ENCODE assay signal across 12 mouse cellular contexts in the genomic region with DNA sequence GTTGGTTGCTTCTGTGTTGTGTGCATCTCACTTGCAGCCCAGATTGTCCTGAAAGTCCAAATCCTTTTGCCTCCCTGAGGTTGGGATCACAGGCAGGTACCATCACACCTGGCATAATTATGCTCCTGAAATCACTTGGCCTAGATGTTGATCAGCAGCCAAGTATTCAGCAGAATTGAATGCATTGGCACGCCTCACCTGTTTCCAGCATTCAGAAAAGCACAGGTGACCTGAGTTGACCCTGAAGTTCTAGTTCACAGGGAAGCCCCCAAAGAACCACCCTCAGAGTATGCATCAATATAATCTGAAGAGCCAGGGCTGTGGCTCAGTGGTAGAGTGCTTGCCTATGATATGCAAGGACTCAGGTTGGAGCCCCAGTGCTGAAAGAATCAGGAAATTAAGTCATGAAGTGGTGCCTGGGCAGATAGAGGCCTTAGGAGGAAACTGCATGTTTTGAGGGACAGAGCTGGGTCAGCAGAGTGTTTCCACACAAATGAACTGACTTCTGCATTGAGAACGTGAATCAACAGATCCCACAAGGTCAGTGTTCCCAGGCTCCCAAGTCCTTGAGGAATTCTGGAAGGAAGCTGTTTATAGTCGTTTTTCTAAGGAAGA. TPM values are rescaled to one million over a fixed set of nuclear protein-coding genes. Genes with fewer than 3 reads are reported as not detected.
DNase-seq lines count a peak whose midpoint lies in the region; ATAC-seq lines count a peak whose summit lies in the region.
"Had no signal": no experiment of that assay in that cellular context is flagged by ENCODE, and none has a peak within 500 bp of the region (broad histone marks: within the 10 kb centered on the region; RNA-seq: fewer than 3 reads in every experiment).

No protein-coding gene starts in this region.

- peak; percentile 45 for DNase-seq in kidney, adult 18-20 months
- DNase-seq in thymus, postnatal 4 days, result peak; percentile 15
- DNase-seq in thymus, postnatal 10 days (ENCODE audit: low spot score in 2 of 2), result no peak
- DNase-seq in liver, embryonic 11.5 days (ENCODE audit: low spot score), result no peak
- no peak for DNase-seq in embryo, embryonic 10 days (ENCODE audit: low spot score)
- no peak for DNase-seq in layer of hippocampus, adult 9-10 months (ENCODE audit: low spot score)
- DNase-seq: cerebellum, adult 9-10 months; lung, embryonic 14.5 days; right cerebral cortex, postnatal 14 days had no signal

- 66% methylated on average over 3 of the region's 3 CpGs for WGBS in kidney, embryonic 15.5 days
- 57% methylated on average over 3 of the region's 3 CpGs for WGBS in liver, embryonic 11.5 days

- H3K4me1 ChIP-seq in kidney, embryonic 15.5 days, result no peaks in the 10 kb centered on the region
- H3K4me1 ChIP-seq in liver, embryonic 11.5 days (replicated peaks; ENCODE audit: control insufficient read depth, insufficient read depth, low read length), result no peaks in the 10 kb centered on the region

- ATAC-seq in kidney, embryonic 15.5 days (replicated peaks; ENCODE audit: low FRiP score), result no peak
- 0 out of 2 replicates have a peak, but pooled peaks have one; percentile 9 for ATAC-seq in liver, embryonic 11.5 days (replicated peaks; ENCODE audit: low FRiP score)

- no peaks in the 10 kb centered on the region for H3K27me3 ChIP-seq in kidney, embryonic 15.5 days
- no peaks in the 10 kb centered on the region for H3K27me3 ChIP-seq in liver, embryonic 11.5 days (replicated peaks; ENCODE audit: control insufficient read depth, insufficient read depth, low read length)

- no peaks in the 10 kb centered on the region for H3K36me3 ChIP-seq in kidney, embryonic 15.5 days
- H3K36me3 ChIP-seq in liver, embryonic 11.5 days (ENCODE audit: control insufficient read depth, insufficient read depth, low read length), result no peaks in the 10 kb centered on the region
- H3K36me3 ChIP-seq: G1E had no signal

- H3K4me3 ChIP-seq in kidney, embryonic 15.5 days (replicated peaks), result no peak overlapping the region
- H3K4me3 ChIP-seq in liver, embryonic 11.5 days (ENCODE audit: low read depth, low read length), result no peak overlapping the region
- H3K4me3 ChIP-seq: erythroblast, embryonic 14.5 days had no signal

- no peaks in the 10 kb centered on the region for H3K9me3 ChIP-seq in kidney, embryonic 15.5 days (replicated peaks)
- H3K9me3 ChIP-seq in liver, embryonic 11.5 days (ENCODE audit: control insufficient read depth, low read length), result no peaks in the 10 kb centered on the region
- H3K9me3 ChIP-seq: G1E had no signal

- no peak overlapping the region for H3K27ac ChIP-seq in kidney, embryonic 15.5 days
- no peak overlapping the region for H3K27ac ChIP-seq in liver, embryonic 11.5 days (ENCODE audit: low read depth, low read length)

- H3K4me2 ChIP-seq in kidney, embryonic 15.5 days, result no peak overlapping the region
- no peak overlapping the region for H3K4me2 ChIP-seq in liver, embryonic 11.5 days
- H3K4me2 ChIP-seq: lung, embryonic 14.5 days had no signal

- no peak overlapping the region for H3K9ac ChIP-seq in kidney, embryonic 15.5 days
- H3K9ac ChIP-seq in liver, embryonic 11.5 days (ENCODE audit: low read depth, low read length), result no peak overlapping the region
- H3K9ac ChIP-seq: lung, embryonic 14.5 days had no signal

RNA-seq across cellular contexts. Expression of a gene that starts 10.4 kb away (rescaled TPM):
- polyA plus RNA-seq in kidney, embryonic 15.5 days (2015; fragmentation: Nextera tagmentation; extraction: Ambion mirVana), result 33.6 and 34.1 TPM in 2 replicates
- 23.2 and 25.8 TPM in 2 replicates for polyA plus RNA-seq in liver, embryonic 11.5 days (2014; fragmentation: Nextera tagmentation; extraction: Ambion mirVana)

Comparison
In these comparisons a context has a peak if more than half of its experiments do, and no peak if none do; other contexts are left out.
1. DNase-seq: peak in kidney, adult 18-20 months (single experiment) and thymus, postnatal 4 days (single experiment); none in thymus, postnatal 10 days (0 of 2), liver, embryonic 11.5 days (single experiment), embryo, embryonic 10 days (single experiment) and layer of hippocampus, adult 9-10 months (single experiment).